Mouse (Mus musculus) retina, embryonic 14.5 days (tissue): Measurements from ENCODE around the gene Rtkn.

ENCODE experiments used
- DNase-seq: peaks from one replicate; pipeline ENCODE4 v3.0.0-alpha.2; 2015; ENCODE audit warnings: low spot score

The Rtkn gene

GRCm38 (mm10) chr6:83134951-83135513 is at the start of gene Rtkn:
Rtkn (plus strand) TSS chr6:83135463.
- no peak for DNase-seq

- DNase-seq, result no peak
Measured at GRCm38 (mm10) chr6:83086121-83087035, 48.9 kb upstream of the Rtkn start, which contains the start of gene Lbx2. Lbx2 (plus strand) TSS chr6:83086367.

- no peak for DNase-seq
Measured at GRCm38 (mm10) chr6:83087205-83087925, 47.9 kb upstream of the Rtkn start.

DNA sequence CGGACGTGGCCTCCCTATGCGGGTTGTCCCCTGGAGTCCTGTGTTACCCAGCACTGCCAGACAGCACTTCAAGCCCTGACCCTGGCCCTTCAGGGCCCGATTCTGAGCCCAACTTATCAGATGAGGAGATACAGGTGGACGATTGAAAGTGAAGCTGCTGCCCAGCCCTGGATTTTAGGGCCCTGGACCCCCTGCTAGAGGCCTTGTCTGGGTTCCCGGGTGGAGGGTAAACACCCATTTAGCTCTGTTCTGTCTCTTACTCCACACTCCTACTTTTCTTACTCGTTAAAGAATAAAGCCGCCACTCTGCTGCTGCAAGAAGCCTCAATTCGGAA is 47.4 kb upstream of the Rtkn start:
- no peak for DNase-seq

DNA sequence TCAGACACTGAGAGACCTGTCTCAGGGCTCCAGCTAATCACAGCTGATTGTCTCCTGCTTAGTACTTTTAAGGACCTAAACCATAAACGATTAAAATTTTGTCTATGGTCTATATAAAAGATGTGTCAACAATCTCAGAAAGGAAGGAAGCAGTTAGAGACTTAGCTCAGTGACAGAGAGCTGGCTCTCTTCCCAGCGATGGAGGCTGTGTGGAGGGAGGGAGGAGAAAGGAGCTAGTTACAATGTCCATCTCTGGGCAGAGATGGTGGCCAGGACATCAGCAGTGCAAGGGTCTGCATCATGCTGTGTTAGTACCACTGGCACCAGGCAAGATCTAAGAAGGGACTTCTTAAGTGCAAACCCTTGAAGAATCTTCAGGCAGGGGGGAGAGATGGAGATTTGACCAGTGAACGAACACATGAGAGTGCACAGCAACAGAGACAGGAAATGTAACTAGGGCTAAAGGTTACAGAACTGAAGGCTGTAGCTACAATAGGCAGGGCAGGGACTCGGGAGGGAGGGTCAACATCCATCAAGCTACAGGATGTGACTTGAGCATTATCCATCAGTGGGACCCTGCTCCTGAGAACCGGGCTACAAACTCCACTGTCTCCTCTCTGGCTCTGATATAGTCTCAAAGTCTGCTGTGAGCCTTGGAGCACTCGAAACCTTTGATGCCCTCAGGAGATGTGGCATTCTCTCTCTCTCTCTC is 42.7 kb upstream of the Rtkn start:
- no peak for DNase-seq

DNA sequence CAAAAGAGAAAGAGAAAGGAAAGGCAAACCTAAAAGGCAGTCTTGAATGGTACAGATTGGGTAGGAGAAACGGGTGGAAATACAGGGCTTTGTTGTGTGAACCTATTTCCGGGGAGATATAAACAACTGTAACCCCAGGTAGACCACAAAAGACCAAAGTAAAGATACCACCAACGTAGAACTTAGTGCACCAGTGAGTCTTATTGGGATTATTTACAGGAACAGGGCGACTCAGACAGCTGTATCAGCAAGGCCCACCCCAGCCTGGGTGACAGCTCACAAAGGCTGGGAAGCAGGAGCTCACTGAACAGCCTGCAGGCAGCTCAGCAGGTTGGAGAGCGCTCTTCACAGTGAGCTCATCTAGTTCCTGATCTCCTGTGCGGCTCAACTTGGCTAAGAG is 39.3 kb upstream of the Rtkn start:
- no peak for DNase-seq

DNA sequence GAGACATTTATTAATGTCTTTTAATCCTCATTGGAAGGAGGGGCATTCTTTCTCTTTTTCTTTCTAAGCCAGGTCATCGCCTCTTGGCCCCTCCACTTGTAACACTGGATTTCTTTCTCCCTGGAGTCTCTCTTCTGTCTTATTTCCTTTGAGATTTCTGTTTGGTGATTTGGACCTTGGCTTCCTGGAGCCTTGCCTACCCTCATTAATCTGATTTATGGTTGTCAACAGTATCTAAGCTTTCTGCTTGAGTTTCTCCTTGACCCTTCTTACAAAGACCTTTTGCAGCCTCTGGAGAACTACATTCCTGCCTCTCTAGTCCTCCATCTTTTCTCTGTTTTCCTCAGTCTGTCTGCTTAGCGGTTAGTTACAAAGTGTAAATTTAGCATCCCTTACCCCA is 36.9 kb upstream of the Rtkn start:
- no peak for DNase-seq

DNA sequence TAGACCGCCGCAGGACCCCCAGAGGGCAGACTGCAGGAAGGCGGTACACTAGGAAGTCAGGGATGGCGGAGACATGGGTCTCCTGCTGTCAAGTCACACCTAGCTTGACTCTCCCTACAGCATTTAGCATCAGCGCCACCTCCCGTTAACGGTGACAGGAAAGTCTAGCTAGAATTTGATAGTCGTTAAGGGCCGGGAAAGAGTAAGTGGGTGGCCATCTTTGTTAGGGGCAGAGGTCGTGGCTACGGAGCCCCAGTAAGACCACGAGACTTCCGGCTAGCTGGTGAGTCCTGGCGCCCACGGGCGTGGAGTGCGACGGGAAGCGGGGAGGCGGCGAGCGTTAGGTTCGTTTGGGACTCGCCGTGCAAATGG is 34.0 kb upstream of the Rtkn start, which contains the start of the genes Ccdc142 and Gm42688:
TSS of gene Ccdc142 (plus strand) at position 286 of the 372 bp plus-strand sequence.
TSS of gene Gm42688 (plus strand) at position 302 of the 372 bp plus-strand sequence.
- peak; percentile 88 for DNase-seq

GRCm38 (mm10) chr6:83101688-83102556 is 33.3 kb upstream of the Rtkn start:
- DNase-seq, result peak; percentile 74

- DNase-seq, result no peak
Measured at GRCm38 (mm10) chr6:83103130-83103650, 32.1 kb upstream of the Rtkn start.

DNA sequence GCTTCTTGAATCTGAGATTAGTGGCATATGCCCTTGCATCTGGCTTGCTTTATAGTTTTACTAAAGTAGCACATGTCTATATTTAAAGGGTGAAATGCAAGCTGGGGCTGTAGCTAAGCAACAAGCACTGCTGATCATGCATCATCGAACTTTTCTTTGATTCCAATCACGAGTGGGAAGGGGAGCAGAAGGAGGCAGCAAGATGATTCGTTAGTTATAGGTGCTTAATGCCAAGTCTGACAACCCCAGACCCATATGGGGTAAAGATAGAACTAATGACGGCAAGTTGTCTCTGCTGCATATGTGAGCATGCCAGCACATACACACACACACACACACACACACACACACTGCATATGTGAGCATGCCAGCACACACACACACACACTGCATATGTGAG is 31.1 kb upstream of the Rtkn start:
- no peak for DNase-seq

- DNase-seq, result peak; percentile 83
Measured at GRCm38 (mm10) chr6:83107566-83108400, 27.5 kb upstream of the Rtkn start.

- peak; percentile 90 for DNase-seq
Measured at GRCm38 (mm10) chr6:83108762-83109668, 26.2 kb upstream of the Rtkn start, which contains the start of gene Mrpl53. Mrpl53 (plus strand) TSS chr6:83109040.

GRCm38 (mm10) chr6:83111510-83112136 is 23.6 kb upstream of the Rtkn start:
- no peak for DNase-seq

GRCm38 (mm10) chr6:83115011-83115671 is 20.1 kb upstream of the Rtkn start, which contains the start of gene Mogs:
Mogs (plus strand) TSS chr6:83115496.
- DNase-seq, result peak; percentile 90

DNA sequence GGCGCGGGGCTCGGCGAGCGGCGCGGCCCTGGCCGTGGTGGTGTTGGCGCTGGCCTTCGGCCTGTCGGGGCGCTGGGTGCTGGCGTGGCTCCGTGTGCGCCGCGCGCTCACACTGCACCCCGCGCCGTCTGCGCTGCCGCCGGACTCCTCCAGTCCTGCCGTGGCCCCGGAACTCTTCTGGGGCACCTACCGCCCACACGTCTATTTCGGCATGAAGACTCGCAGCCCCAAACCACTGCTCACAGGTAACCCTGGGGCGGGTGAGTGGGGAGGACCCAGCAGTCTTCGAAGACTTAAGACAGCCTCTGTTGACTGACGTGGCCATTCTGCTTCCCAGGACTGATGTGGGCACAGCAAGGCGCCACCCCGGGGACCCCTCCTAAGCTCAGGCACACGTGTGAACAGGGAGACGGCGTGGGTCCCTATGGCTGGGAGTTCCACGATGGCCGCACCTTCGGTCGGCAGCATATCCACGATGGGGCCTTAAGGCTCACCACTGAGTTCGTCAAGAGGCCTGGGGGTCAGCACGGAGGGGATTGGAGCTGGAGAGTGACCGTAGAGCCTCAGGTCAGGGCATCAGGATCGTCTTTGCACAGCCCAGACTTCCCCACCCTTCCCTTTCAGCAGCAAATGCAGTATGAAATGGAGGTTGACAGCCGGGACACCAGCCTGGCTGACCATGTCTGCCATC is 19.4 kb upstream of the Rtkn start:
- DNase-seq, result peak; percentile 33
